In the genomic region with DNA sequence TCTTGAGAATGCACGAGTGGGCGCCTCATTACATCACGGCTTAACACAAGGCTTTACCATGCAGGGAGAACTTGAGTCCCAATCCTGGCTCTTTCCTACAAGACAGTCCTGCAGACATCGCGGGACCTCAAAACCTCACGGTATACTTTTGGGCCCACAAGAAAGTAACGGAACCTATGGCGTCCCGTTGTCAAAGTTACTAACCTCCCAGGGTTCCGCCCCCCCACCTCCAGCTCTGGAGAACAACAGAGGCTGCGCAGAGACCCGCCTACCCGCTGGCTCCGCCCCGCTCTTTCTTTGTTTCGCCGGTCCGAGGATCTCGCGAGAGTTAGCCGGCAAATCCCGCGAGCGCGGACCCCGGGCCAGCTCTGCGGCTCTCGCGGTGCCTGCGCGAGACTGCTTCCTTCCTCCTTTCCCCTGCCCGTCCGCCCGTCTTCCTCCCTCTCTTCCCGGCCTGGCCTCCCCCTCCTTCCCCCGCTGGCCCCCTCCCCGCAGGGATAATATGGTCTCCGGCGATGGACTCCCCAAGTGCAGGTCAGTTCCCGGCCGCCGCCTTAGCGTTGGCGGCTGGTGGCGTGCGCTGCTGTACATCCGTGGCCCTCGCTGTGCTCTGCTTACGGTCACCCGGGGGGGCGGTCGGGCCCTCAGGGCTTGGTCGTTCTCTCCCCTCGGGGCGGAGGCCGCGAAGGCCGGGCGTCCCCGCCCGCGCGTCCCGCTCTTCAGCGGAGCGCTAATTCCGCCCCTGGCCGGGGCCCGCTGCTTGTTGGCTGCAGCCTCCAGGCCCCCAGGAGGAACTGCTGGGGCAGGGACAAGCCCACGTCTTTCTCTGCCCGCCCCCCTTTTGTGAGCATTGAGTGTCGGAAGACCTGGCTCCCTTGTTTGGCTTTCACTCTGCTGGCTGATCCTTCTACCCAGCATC, we compare ENCODE assay signal across 8 mouse cellular contexts. TPM values are rescaled to one million over a fixed set of nuclear protein-coding genes. Genes with fewer than 3 reads are reported as not detected.
DNase-seq lines count a peak whose midpoint lies in the region; ATAC-seq and TF ChIP-seq lines count a peak whose summit lies in the region.

A gene (plus strand): TSS at position 427 of the 919 bp plus-strand sequence.

- peak within 1 kb of the TSS; percentile 98 for H3K9ac ChIP-seq in forebrain, embryonic 13.5 days
- peak within 1 kb of the TSS; percentile 97 for H3K9ac ChIP-seq in liver, postnatal 0 days (replicated peaks)
- H3K9ac ChIP-seq in neural tube, embryonic 14.5 days (replicated peaks; ENCODE audit: low read depth, low read length) = peak within 1 kb of the TSS; percentile 99

- no peak for TF ChIP-seq CTCF in E14TG2a.4 (conservative IDR thresholded peaks at IDR 0.05; ENCODE audit: low read length)
- TF ChIP-seq CTCF in liver, postnatal 0 days (IDR thresholded peaks at IDR 0.05; ENCODE audit: low read depth) = no peak

- TF ChIP-seq EP300 in liver, postnatal 0 days (IDR thresholded peaks at IDR 0.05; ENCODE audit: low read depth) = peak; percentile 87

- peaks cover 78% of the 10 kb centered on the region for H3K4me1 ChIP-seq in E14TG2a.4 (replicated peaks; ENCODE audit: low read depth, low read length)
- H3K4me1 ChIP-seq in forebrain, embryonic 13.5 days = peaks cover 38% of the 10 kb centered on the region
- H3K4me1 ChIP-seq in liver, postnatal 0 days (ENCODE audit: insufficient read depth) = peaks cover 26% of the 10 kb centered on the region
- H3K4me1 ChIP-seq in neural tube, embryonic 14.5 days (ENCODE audit: control insufficient read depth, insufficient read depth, low read length) = peaks cover 14% of the 10 kb centered on the region

- H3K27ac ChIP-seq in forebrain, embryonic 13.5 days = peak within 1 kb of the TSS; percentile 95
- peak within 1 kb of the TSS; percentile 96 for H3K27ac ChIP-seq in liver, postnatal 0 days (ENCODE audit: low read depth)
- peak within 1 kb of the TSS; percentile 97 for H3K27ac ChIP-seq in neural tube, embryonic 14.5 days (ENCODE audit: low read depth, low read length)

- H3K36me3 ChIP-seq in E14TG2a.4 (ENCODE audit: insufficient read depth, low read length) = peaks cover 37% of the 10 kb centered on the region
- H3K36me3 ChIP-seq in forebrain, embryonic 13.5 days (ENCODE audit: poor library complexity, severe bottlenecking) = peaks cover 26% of the 10 kb centered on the region
- peaks cover 28% of the 10 kb centered on the region for H3K36me3 ChIP-seq in liver, postnatal 0 days (replicated peaks; ENCODE audit: insufficient read depth, low read length)
- peaks cover 19% of the 10 kb centered on the region for H3K36me3 ChIP-seq in neural tube, embryonic 14.5 days (ENCODE audit: control insufficient read depth, insufficient read depth, low read length)

- intact Hi-C loops in heart, postnatal 10 days (cut with DNase I) = loop anchor here (5.0 kb wide), 1 partner anchor 89 kb away; a partner anchor contains a TSS

- peak within 1 kb of the TSS; percentile 84 for H3K4me2 ChIP-seq in forebrain, embryonic 13.5 days
- peak within 1 kb of the TSS; percentile 75 for H3K4me2 ChIP-seq in liver, postnatal 0 days (ENCODE audit: low read depth, low read length)
- H3K4me2 ChIP-seq in neural tube, embryonic 14.5 days (ENCODE audit: low read depth, low read length) = peak within 1 kb of the TSS; percentile 66

- DNase-seq in c-Kit-positive CD71-positive TER-119-positive erythroid progenitor cells, embryonic 14.5 days (ENCODE audit: low spot score) = peak; percentile 95
- peak; percentile 100 for DNase-seq in heart, postnatal 10 days
- peak; percentile 76 for DNase-seq in large intestine, adult 2 months (ENCODE audit: low read depth, low spot score)
- peak; percentile 99 for DNase-seq in liver, postnatal 0 days
- DNase-seq in testis, postnatal 10 days (ENCODE audit: low spot score) = peak; percentile 100

- no peaks in the 10 kb centered on the region for H3K27me3 ChIP-seq in E14TG2a.4 (ENCODE audit: insufficient read depth, low read length)
- H3K27me3 ChIP-seq in forebrain, embryonic 13.5 days = no peaks in the 10 kb centered on the region
- no peaks in the 10 kb centered on the region for H3K27me3 ChIP-seq in liver, postnatal 0 days (ENCODE audit: insufficient read depth, low read length)
- H3K27me3 ChIP-seq in neural tube, embryonic 14.5 days (ENCODE audit: control insufficient read depth, insufficient read depth, low read length) = no peaks in the 10 kb centered on the region; the same call in 1 of the 2 replicates

- ATAC-seq in forebrain, embryonic 13.5 days = peak; percentile 98
- peak; percentile 94 for ATAC-seq in liver, postnatal 0 days
- ATAC-seq in neural tube, embryonic 14.5 days (ENCODE audit: low read depth) = peak; percentile 98

- WGBS in forebrain, embryonic 13.5 days = under 1% methylated on average over 59 of the region's 72 CpGs
- WGBS in large intestine, adult 2 months = under 1% methylated on average over 72 of the region's 72 CpGs
- under 1% methylated on average over 70 of the region's 72 CpGs for WGBS in liver, postnatal 0 days (ENCODE audit: insufficient replicate concordance)
- under 1% methylated on average over 65 of the region's 72 CpGs for WGBS in neural tube, embryonic 14.5 days

- H3K9me3 ChIP-seq in E14TG2a.4 (ENCODE audit: low read length) = no peaks in the 10 kb centered on the region
- no peaks in the 10 kb centered on the region for H3K9me3 ChIP-seq in forebrain, embryonic 13.5 days (replicated peaks)
- no peaks in the 10 kb centered on the region for H3K9me3 ChIP-seq in liver, postnatal 0 days (ENCODE audit: low read length)
- H3K9me3 ChIP-seq in neural tube, embryonic 14.5 days (ENCODE audit: control insufficient read depth, low read length) = no peaks in the 10 kb centered on the region

- H3K4me3 ChIP-seq in E14TG2a.4 (replicated peaks; ENCODE audit: low read length) = peak within 1 kb of the TSS; percentile 100
- peak within 1 kb of the TSS; percentile 99 for H3K4me3 ChIP-seq in forebrain, embryonic 13.5 days
- peak within 1 kb of the TSS; percentile 92 for H3K4me3 ChIP-seq in liver, postnatal 0 days (ENCODE audit: low read depth, low read length)
- peak within 1 kb of the TSS; percentile 100 for H3K4me3 ChIP-seq in neural tube, embryonic 14.5 days (ENCODE audit: low read depth, low read length)

RNA-seq across cellular contexts. Expression of the gene that starts here (rescaled TPM):
- 46.2 and 51.2 TPM in 2 replicates for polyA plus RNA-seq in forebrain, embryonic 13.5 days (2015; fragmentation: Nextera tagmentation; extraction: Ambion mirVana)
- 10 to 100 TPM; 43.7 to 48.7 TPM for total RNA-seq in heart, postnatal 10 days (2021)
- 5.2 and 8.0 TPM in 2 replicates for polyA plus RNA-seq in large intestine, adult 2 months (2012; rRNA removed)
- 6.5 and 7.5 TPM in 2 replicates for polyA plus RNA-seq in liver, postnatal 0 days (2015; fragmentation: Nextera tagmentation; extraction: Ambion mirVana)
- 51.1 and 64.0 TPM in 2 replicates for polyA plus RNA-seq in neural tube, embryonic 14.5 days (2014; fragmentation: Nextera tagmentation; extraction: Ambion mirVana)

Comparison
In these comparisons a context has a peak if more than half of its experiments do, and no peak if none do; other contexts are left out.
1. Peak in every context shown above with its lines: DNase-seq, ATAC-seq, H3K4me3 ChIP-seq and H3K27ac ChIP-seq.